ENCODE assay signal across 8 mouse cellular contexts in genomic region chr17:29716732-29717445, GRCm38 (mm10). TPM values are rescaled to one million over a fixed set of nuclear protein-coding genes. Genes with fewer than 3 reads are reported as not detected.
A peak's percentile ranks its signal among the peaks of the same experiment; 100 is the strongest.
DNase-seq lines count a peak whose midpoint lies in the region; ATAC-seq lines count a peak whose summit lies in the region.

Gene Ccdc167 (minus strand): TSS chr17:29717044.

- peak within 1 kb of the TSS; percentile 85 for H3K27ac ChIP-seq in heart, embryonic 10.5 days
- peak within 1 kb of the TSS; percentile 48 for H3K27ac ChIP-seq in kidney, embryonic 15.5 days

- peaks cover 5% of the 10 kb centered on the region for H3K36me3 ChIP-seq in heart, embryonic 10.5 days
- peaks cover 6% of the 10 kb centered on the region; the same call in 1 of the 2 replicates for H3K36me3 ChIP-seq in kidney, embryonic 15.5 days

- peak within 1 kb of the TSS; percentile 67 for H3K4me3 ChIP-seq in heart, embryonic 10.5 days
- H3K4me3 ChIP-seq in kidney, embryonic 15.5 days (replicated peaks): peak within 1 kb of the TSS; percentile 59

- no peaks in the 10 kb centered on the region for H3K9me3 ChIP-seq in heart, embryonic 10.5 days
- no peaks in the 10 kb centered on the region for H3K9me3 ChIP-seq in kidney, embryonic 15.5 days (replicated peaks)

- 5% methylated on average over 41 of the region's 41 CpGs for WGBS in heart, embryonic 10.5 days
- 5% methylated on average over 41 of the region's 41 CpGs for WGBS in kidney, embryonic 15.5 days

- H3K4me1 ChIP-seq in heart, embryonic 10.5 days: peaks cover 29% of the 10 kb centered on the region
- H3K4me1 ChIP-seq in kidney, embryonic 15.5 days: peaks cover 28% of the 10 kb centered on the region

- peak; percentile 95 for DNase-seq in B cell, adult 2 months
- DNase-seq in brain, adult 2 months (ENCODE audit: low read depth, low spot score): peak; percentile 98
- peak; percentile 98 for DNase-seq in heart, embryonic 10.5 days (ENCODE audit: low spot score)
- DNase-seq in liver: peak; percentile 96
- DNase-seq in spleen, postnatal 4 days (ENCODE audit: low spot score in 2 of 2): peak; percentile 95 to 98

- no peaks in the 10 kb centered on the region for H3K27me3 ChIP-seq in heart, embryonic 10.5 days (ENCODE audit: insufficient read depth, poor library complexity, severe bottlenecking)
- no peaks in the 10 kb centered on the region for H3K27me3 ChIP-seq in kidney, embryonic 15.5 days

- H3K9ac ChIP-seq in kidney, embryonic 15.5 days: peak within 1 kb of the TSS; percentile 60

- peak; percentile 98 for ATAC-seq in erythroblast, adult 5-6 weeks (replicated peaks; ENCODE audit: low FRiP score, poor library complexity, severe bottlenecking)
- ATAC-seq in kidney, embryonic 15.5 days (replicated peaks; ENCODE audit: low FRiP score): peak; percentile 94
- ATAC-seq in monocyte, adult 5-6 weeks (replicated peaks; ENCODE audit: insufficient number of reproducible peaks, low FRiP score, low TSS enrichment, poor library complexity, severe bottlenecking): peak; percentile 99

- H3K4me2 ChIP-seq in kidney, embryonic 15.5 days: peak within 1 kb of the TSS; percentile 84

RNA-seq across cellular contexts. Expression of gene Ccdc167, which starts in this region (rescaled TPM):
- total RNA-seq in erythroblast, adult 5-6 weeks (2015; ENCODE audit: low replicate concordance): 6.5 and 7.7 TPM in 2 replicates
- 4.5 and 9.6 TPM in 2 replicates for total RNA-seq in erythroblast, adult 5-6 weeks (2017; ENCODE audit: low replicate concordance)
- polyA plus RNA-seq in heart, embryonic 10.5 days (2016; fragmentation: Nextera tagmentation; extraction: Ambion mirVana): 18.2 and 19.0 TPM in 2 replicates
- 14.2 and 15.5 TPM in 2 replicates for polyA plus RNA-seq in kidney, embryonic 15.5 days (2015; fragmentation: Nextera tagmentation; extraction: Ambion mirVana)
- 4.7 to 14.6 TPM (median 5.0 TPM) in 3 replicates for total RNA-seq in monocyte, adult 5-6 weeks (2017)

Comparison
In these comparisons a context has a peak if more than half of its experiments do, and no peak if none do; other contexts are left out.
1. Peak in every context shown above with its lines: DNase-seq, ATAC-seq, H3K4me3 ChIP-seq and H3K27ac ChIP-seq.